Mouse (Mus musculus): ENCODE data around the gene Angptl8. TPM values are rescaled to one million over a fixed set of nuclear protein-coding genes. Genes with fewer than 3 reads are reported as not detected.

Angptl8 gene
- polyA plus RNA-seq, 1 experiment: not detected

DNA sequence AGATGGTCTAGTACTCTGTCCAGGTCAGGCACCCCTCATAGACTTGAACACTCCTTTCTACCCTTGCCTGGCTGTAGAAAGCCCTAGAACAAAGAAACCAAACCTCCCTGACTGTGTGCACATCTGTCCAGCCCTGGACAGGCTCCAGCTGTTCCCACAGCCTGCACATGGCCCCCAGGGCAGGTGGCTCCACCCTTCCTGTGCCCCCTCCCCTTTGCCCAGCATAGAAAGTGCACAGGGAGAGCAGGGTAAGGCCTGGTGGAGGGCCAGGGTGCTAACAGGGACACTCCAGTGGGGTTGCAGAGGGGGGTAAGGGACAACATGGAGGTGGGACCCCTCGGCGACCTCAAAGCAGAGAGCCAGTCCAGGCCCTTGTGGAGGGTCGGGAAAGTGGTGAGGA lies 39.1 kb upstream of the Angptl8 start:
- Histone ChIP-seq H3K27me3 (replicated peaks) (peaks cover 57% of the 10 kb centered on the region), H3K4me1 (peaks cover 56% of the 10 kb centered on the region), H3K36me3 (replicated peaks; ENCODE audit: low read length) (peaks cover 19% of the 10 kb centered on the region), H3K4me3 (replicated peaks) (peak overlapping the region; percentile 7), H3K9me3 (peaks cover 13% of the 10 kb centered on the region)
- TF ChIP-seq GATA1 (IDR thresholded peaks at IDR 0.05; ENCODE audit: borderline replicate concordance, low read length) (no peak), FLI1 (IDR thresholded peaks at IDR 0.05; ENCODE audit: low read length) (no peak)

DNA sequence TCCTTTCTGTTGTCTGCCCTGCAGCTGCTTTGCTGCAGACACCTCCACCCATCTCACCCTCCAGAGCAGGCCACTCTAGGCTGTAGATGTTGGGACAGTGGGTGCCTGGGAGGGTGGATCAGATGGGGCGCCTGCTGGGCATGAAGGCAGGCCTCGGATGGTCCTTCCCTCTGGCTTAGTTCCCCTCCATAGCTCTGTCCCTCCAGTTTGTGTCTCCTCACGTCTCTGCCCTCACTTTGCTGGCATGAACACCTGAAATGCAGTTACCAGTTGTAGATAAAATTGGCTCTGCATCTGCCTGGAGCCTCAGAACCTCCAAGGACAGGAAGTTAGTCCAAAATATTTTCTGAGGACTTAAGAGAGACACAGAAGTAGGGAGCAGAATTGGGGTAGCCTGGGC lies 38.4 kb upstream of the Angptl8 start:
- Histone ChIP-seq H3K27me3 (replicated peaks) (peaks cover 59% of the 10 kb centered on the region), H3K9me3 (peaks cover 13% of the 10 kb centered on the region), H3K4me3 (replicated peaks) (peak overlapping the region; percentile 62), H3K36me3 (replicated peaks; ENCODE audit: low read length) (peaks cover 19% of the 10 kb centered on the region), H3K4me1 (peaks cover 52% of the 10 kb centered on the region)
- TF ChIP-seq FLI1 (IDR thresholded peaks at IDR 0.05; ENCODE audit: low read length) (no peak), GATA1 (IDR thresholded peaks at IDR 0.05; ENCODE audit: borderline replicate concordance, low read length) (no peak)

DNA sequence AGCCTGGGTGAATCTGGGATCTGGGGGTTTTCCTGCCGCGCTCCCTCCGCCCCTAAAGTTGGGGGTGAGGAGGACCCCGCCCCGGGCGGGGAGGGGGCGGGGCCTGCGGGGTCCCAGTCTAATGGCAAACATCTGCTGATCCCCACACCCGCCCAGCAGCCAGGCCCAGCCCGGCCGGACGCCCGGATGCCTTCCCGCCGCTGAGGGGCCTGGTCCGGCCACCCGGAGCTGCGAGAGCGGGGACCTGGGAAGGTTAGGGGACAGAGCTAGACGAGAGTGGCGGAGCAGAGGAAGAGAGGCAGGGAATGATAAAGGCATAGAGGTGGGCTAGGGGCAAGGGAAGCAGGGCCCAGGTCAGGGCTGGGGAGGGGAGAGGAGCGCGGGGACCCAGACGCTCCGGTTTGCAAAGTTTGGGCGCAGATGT lies 37.4 kb upstream of the Angptl8 start:
- H3K9me3 ChIP-seq: peaks cover 13% of the 10 kb centered on the region
- peaks cover 42% of the 10 kb centered on the region for H3K4me1 ChIP-seq
- H3K36me3 ChIP-seq (replicated peaks; ENCODE audit: low read length): peaks cover 19% of the 10 kb centered on the region
- TF ChIP-seq FLI1 (IDR thresholded peaks at IDR 0.05; ENCODE audit: low read length) (no peak), GATA1 (IDR thresholded peaks at IDR 0.05; ENCODE audit: borderline replicate concordance, low read length) (no peak)
- peaks cover 66% of the 10 kb centered on the region for H3K27me3 ChIP-seq (replicated peaks)
- H3K4me3 ChIP-seq (replicated peaks): peak overlapping the region; percentile 94

DNA sequence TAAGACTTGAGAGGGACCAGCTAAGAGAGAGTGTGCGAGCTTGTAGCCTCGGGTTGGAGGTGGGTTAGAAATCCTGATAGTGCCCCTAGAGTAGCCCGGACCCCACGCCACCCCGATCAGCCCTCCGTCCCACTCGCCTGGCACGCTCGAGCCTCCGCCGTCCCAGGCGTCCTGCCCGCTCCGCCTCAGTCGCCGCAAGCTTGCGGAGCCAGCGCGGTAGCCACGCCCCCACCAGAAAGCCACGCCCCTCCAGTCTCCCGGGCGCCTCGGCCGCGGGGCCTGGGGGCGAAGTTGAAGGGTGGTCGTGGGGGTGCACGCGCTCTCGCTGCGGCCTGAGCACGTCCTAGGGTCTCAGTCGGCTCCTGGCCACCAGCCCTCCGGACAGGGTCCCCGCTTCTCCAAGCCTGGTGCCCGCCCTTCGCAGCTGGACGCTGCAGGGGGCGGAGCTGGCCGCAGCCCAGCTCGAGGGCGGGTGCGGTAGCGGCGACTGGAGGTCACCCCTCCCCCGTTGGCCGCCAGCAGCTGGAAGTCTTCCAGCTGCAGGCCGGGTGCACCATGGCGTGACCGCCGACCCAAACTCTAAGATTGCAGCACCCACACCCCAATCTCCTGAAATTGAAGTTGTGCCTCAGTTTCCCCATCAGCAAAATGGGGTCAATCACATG lies 36.8 kb upstream of the Angptl8 start, which contains the start of gene Kank2:
TSS of gene Kank2 (minus strand) at position 400 of the 665 bp plus-strand sequence.
- peaks cover 13% of the 10 kb centered on the region for H3K9me3 ChIP-seq
- TF ChIP-seq FLI1 (IDR thresholded peaks at IDR 0.05; ENCODE audit: low read length) (no peak), GATA1 (IDR thresholded peaks at IDR 0.05; ENCODE audit: borderline replicate concordance, low read length) (no peak)
- H3K27me3 ChIP-seq (replicated peaks): peaks cover 68% of the 10 kb centered on the region
- H3K4me3 ChIP-seq (replicated peaks): peak within 1 kb of the TSS; percentile 94
- peaks cover 38% of the 10 kb centered on the region for H3K4me1 ChIP-seq
- H3K36me3 ChIP-seq (replicated peaks; ENCODE audit: low read length): peaks cover 19% of the 10 kb centered on the region

DNA sequence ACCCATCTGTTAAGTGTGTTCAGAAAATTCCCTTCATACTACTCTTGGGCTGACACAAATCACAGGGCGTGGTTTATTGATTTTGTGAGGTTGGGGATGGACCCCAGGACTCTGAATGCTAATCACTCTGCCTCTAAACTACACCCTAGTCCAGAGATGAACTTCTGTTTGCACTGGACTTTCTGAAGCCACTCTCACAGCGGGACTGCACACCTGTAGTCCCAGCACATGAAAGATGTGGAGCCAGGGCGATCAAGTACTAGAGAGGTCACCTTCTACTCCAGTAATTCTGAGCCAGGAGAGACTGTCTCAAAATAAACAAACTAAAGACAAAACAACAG lies 36.3 kb upstream of the Angptl8 start:
- Histone ChIP-seq H3K36me3 (replicated peaks; ENCODE audit: low read length) (peaks cover 17% of the 10 kb centered on the region), H3K27me3 (replicated peaks) (peaks cover 70% of the 10 kb centered on the region), H3K4me1 (peaks cover 36% of the 10 kb centered on the region), H3K4me3 (replicated peaks) (peak overlapping the region; percentile 94), H3K9me3 (peaks cover 13% of the 10 kb centered on the region)
- TF ChIP-seq FLI1 (IDR thresholded peaks at IDR 0.05; ENCODE audit: low read length) (no peak), GATA1 (IDR thresholded peaks at IDR 0.05; ENCODE audit: borderline replicate concordance, low read length) (no peak)

DNA sequence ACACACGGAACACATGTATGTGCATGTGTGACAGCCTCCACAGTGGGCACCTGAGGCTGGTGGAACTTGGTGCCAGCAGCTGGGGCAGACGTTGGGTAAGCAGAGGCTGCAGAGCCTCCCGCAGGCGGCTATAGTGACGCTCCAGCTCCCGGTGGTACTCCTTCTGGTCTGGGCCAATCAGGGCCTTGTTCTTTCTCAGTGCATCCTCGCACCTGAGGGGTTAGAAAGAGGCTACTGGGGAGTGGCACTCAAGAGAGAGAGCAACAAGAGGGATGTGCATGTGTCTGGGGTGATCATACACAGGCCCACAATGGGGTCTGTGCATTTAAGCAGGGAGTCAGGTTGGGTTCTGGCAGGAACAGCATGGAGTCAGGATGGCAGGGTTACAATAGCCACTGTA lies 34.2 kb upstream of the Angptl8 start:
- TF ChIP-seq GATA1 (IDR thresholded peaks at IDR 0.05; ENCODE audit: borderline replicate concordance, low read length) (no peak), FLI1 (IDR thresholded peaks at IDR 0.05; ENCODE audit: low read length) (no peak)
- no peaks in the 10 kb centered on the region for H3K36me3 ChIP-seq (replicated peaks; ENCODE audit: low read length)
- peaks cover 66% of the 10 kb centered on the region for H3K27me3 ChIP-seq (replicated peaks)
- H3K4me3 ChIP-seq (replicated peaks): no peak overlapping the region
- peaks cover 44% of the 10 kb centered on the region for H3K4me1 ChIP-seq
- H3K9me3 ChIP-seq: no peaks in the 10 kb centered on the region

DNA sequence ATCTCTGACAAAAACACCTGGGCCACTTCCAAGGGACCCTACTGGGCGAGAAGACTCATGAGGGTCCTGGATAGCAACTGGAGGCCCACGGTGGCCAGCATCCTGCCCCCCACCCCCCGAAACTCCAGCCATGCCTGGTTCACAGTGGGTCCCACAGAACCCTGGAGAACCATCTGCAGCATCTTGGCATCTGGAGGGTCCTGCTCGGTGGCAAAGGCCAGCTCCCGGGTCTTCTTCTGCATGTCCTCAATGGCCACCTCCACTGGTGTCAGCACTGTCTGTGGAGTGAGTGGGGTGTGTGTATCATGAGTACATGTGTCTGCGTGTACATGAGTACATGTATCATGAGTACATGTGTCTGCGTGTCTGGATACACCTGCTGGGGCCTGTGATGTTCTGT lies 33.7 kb upstream of the Angptl8 start:
- Histone ChIP-seq H3K9me3 (no peaks in the 10 kb centered on the region), H3K4me1 (peaks cover 44% of the 10 kb centered on the region), H3K27me3 (replicated peaks) (peaks cover 66% of the 10 kb centered on the region), H3K36me3 (replicated peaks; ENCODE audit: low read length) (no peaks in the 10 kb centered on the region), H3K4me3 (replicated peaks) (no peak overlapping the region)
- TF ChIP-seq FLI1 (IDR thresholded peaks at IDR 0.05; ENCODE audit: low read length) (no peak), GATA1 (IDR thresholded peaks at IDR 0.05; ENCODE audit: borderline replicate concordance, low read length) (no peak)

DNA sequence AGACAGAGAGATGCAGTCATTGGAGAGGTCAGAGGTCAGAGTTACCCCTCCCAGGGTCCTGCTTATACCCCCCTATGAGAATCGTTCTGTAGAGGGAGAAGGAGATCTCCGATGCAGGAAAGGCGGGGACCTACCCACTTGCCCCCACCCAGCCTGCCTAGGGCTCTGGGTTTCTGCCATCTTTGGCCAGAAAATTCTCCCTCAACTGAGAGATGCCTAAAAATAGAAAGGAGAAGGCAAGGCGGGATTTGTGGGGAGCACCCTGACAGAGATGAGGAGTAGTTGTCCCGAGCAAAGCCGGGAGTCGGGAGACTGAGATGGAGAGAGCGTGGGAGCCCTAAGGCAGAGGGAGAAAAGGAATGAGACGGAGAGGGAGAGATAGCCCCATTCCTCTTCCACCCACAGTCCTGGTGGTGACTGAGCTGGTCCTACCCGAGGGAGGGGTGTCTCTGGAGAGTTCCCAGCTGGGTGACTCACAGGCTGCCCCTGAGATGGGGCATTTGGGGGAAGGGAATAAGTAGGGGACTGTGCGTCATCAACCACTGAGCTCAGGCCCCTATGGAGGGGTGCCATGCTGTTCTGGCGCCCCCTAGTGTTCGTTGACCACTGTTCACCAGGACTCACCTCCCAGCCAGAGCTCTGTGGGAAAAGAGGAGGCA lies 31.2 kb upstream of the Angptl8 start:
- peaks cover 52% of the 10 kb centered on the region for H3K27me3 ChIP-seq (replicated peaks)
- no peaks in the 10 kb centered on the region for H3K9me3 ChIP-seq
- peaks cover 26% of the 10 kb centered on the region for H3K4me1 ChIP-seq
- no peak for TF ChIP-seq GATA1 (IDR thresholded peaks at IDR 0.05; ENCODE audit: borderline replicate concordance, low read length)
- peak overlapping the region; percentile 62 for H3K4me3 ChIP-seq (replicated peaks)
- no peaks in the 10 kb centered on the region for H3K36me3 ChIP-seq (replicated peaks; ENCODE audit: low read length)

DNA sequence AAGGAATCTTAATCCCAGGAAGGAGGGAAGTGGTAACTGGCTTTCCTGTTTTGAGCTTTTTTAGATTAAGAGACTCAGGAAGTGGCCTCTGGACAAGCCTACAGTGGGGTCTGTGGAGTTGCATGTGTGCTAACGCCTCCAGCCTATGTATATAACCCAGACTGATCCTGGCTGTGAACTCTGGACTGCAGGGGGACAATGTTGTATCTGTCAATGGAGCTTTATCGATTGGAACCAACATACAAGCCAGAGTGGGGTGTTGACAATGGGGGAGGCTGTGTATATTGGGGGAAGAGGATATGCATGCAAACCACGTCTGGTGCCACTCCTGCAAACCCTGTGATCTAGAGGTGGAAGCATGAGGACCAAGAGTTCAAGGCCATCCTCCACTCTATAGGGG lies 28.9 kb upstream of the Angptl8 start:
- no peak for TF ChIP-seq GATA1 (IDR thresholded peaks at IDR 0.05; ENCODE audit: borderline replicate concordance, low read length)
- TF ChIP-seq FLI1 (IDR thresholded peaks at IDR 0.05; ENCODE audit: low read length): no peak
- Histone ChIP-seq H3K36me3 (replicated peaks; ENCODE audit: low read length) (no peaks in the 10 kb centered on the region), H3K27me3 (replicated peaks) (peaks cover 45% of the 10 kb centered on the region), H3K9me3 (no peaks in the 10 kb centered on the region), H3K4me1 (peaks cover 29% of the 10 kb centered on the region), H3K4me3 (replicated peaks) (no peak overlapping the region)

DNA sequence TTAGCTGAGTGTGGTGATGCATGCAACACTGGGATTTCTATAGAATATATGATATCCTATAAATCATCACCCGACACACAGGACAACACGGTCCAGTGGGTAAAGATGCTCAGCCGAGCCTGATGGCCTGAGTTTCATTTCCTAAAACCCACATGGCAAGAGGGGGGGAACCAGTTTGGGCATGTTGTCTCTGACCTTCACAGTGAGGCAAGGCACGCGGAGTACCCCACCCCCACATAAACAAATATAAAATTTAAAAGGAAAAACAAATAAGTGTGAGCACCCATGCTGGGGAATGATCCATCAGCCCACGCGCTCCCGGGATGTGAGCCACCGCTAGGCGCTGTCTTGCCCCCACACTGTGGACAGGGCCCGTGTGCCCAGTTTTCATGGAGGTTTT lies 28.3 kb upstream of the Angptl8 start:
- peaks cover 29% of the 10 kb centered on the region for H3K4me1 ChIP-seq
- no peaks in the 10 kb centered on the region for H3K36me3 ChIP-seq (replicated peaks; ENCODE audit: low read length)
- TF ChIP-seq FLI1 (IDR thresholded peaks at IDR 0.05; ENCODE audit: low read length) (no peak), GATA1 (IDR thresholded peaks at IDR 0.05; ENCODE audit: borderline replicate concordance, low read length) (no peak)
- no peaks in the 10 kb centered on the region for H3K9me3 ChIP-seq
- H3K4me3 ChIP-seq (replicated peaks): no peak overlapping the region
- peaks cover 42% of the 10 kb centered on the region for H3K27me3 ChIP-seq (replicated peaks)

All from megakaryocyte, embryonic 14.5 days (primary cell).